Mouse (Mus musculus) bone marrow, adult 2 months (tissue): ENCODE data around the gene Slc35g1. TPM values are rescaled to one million over a fixed set of nuclear protein-coding genes. Genes with fewer than 3 reads are reported as not detected.

Experiments
- H3K27ac ChIP-seq: fragments of 200-500 bp; 2 replicates; pipeline ENCODE4 v1.5.1; 2012; ENCODE audit warnings: low read depth, mild to moderate bottlenecking, control low read depth, inconsistent platforms, low read length; ENCODE audit not compliant: control insufficient read depth, poor library complexity, insufficient read depth
- H3K4me1 ChIP-seq: fragments of 200-500 bp; 2 replicates; pipeline ENCODE4 v1.6.1; 2011; ENCODE audit warnings: low read length; ENCODE audit not compliant: control insufficient read depth, insufficient read depth
- H3K4me3 ChIP-seq: fragments of 200-500 bp; replicated peaks from 2 replicates; pipeline ENCODE3; 2011; ENCODE audit warnings: mild to moderate bottlenecking, low read depth, low read length, control low read depth; ENCODE audit not compliant: control insufficient read depth
- CTCF ChIP-seq: fragments of 200-500 bp; IDR thresholded peaks from 2 replicates; pipeline ENCODE4 v1.5.1; 2011; ENCODE audit warnings: low read length, control low read depth; ENCODE audit not compliant: control insufficient read depth, insufficient read depth
- POLR2A ChIP-seq: fragments of 200-500 bp; IDR thresholded peaks from 2 replicates; pipeline ENCODE4 v1.6.1; 2011; ENCODE audit warnings: low read depth, mild to moderate bottlenecking, control low read depth, low read length, borderline replicate concordance; ENCODE audit not compliant: control insufficient read depth
- WGBS: fragments of 180-500 bp; shearing (Covaris S2); methylation state at CpG from one replicate; pipeline ENCODE4 v1.1.7; 2018; 5-methylcytosine and 5-hydroxymethylcytosine counted together
- polyA plus RNA-seq: library from polyadenylated mRNA; stranded (reverse); fragments of >200 nt; gene quantifications from 2 replicates; pipeline ENCODE4 v1.2.4, GENCODE M21; 2011; ENCODE audit warnings: low replicate concordance; ENCODE audit not compliant: missing spikeins, insufficient read depth, insufficient read length

The Slc35g1 gene
- polyA plus RNA-seq, 1 experiment = 3.2 TPM

- Histone ChIP-seq H3K4me3 (no peak overlapping the region), H3K27ac (no peak overlapping the region), H3K4me1 (no peaks in the 10 kb centered on the region; the same call in 1 of the 2 replicates)
- WGBS = 62% methylated on average over 2 of the region's 2 CpGs
- TF ChIP-seq POLR2A = no peak
- TF ChIP-seq CTCF = no peak
These were observed 5.6 kb downstream of the Slc35g1 start for GRCm38 (mm10) chr19:38401416-38401815.

- no peak overlapping the region for H3K4me3 ChIP-seq
- H3K27ac ChIP-seq = no peak overlapping the region
- H3K4me1 ChIP-seq = no peaks in the 10 kb centered on the region
- TF ChIP-seq POLR2A (no peak), CTCF (no peak)
- 80% methylated on average over 10 of the region's 10 CpGs for WGBS
These were observed 14.7 kb downstream of the Slc35g1 start for GRCm38 (mm10) chr19:38410357-38411056.

- H3K4me3 ChIP-seq = no peak overlapping the region
- WGBS = 87% methylated on average over 6 of the region's 6 CpGs
- no peaks in the 10 kb centered on the region for H3K4me1 ChIP-seq
- no peak overlapping the region for H3K27ac ChIP-seq
- TF ChIP-seq POLR2A = no peak
- no peak for TF ChIP-seq CTCF
These were observed 18.1 kb downstream of the Slc35g1 start for GRCm38 (mm10) chr19:38413861-38414260.

- H3K27ac ChIP-seq = no peak overlapping the region
- TF ChIP-seq POLR2A (no peak), CTCF (no peak)
- 62% methylated on average over 4 of the region's 4 CpGs for WGBS
- H3K4me1 ChIP-seq = no peaks in the 10 kb centered on the region; the same call in 1 of the 2 replicates
- H3K4me3 ChIP-seq = no peak overlapping the region
These were observed 23.1 kb downstream of the Slc35g1 start for GRCm38 (mm10) chr19:38418819-38419423.

- WGBS = 68% methylated on average over 4 of the region's 4 CpGs
- TF ChIP-seq POLR2A (no peak), CTCF (no peak)
- H3K4me1 ChIP-seq = no peaks in the 10 kb centered on the region; the same call in 1 of the 2 replicates
- H3K27ac ChIP-seq = no peak overlapping the region
- no peak overlapping the region for H3K4me3 ChIP-seq
These were observed 25.0 kb downstream of the Slc35g1 start for GRCm38 (mm10) chr19:38420751-38421295.

GRCm38 (mm10) chr19:38421436-38421835 is 25.7 kb downstream of the Slc35g1 start:
- H3K4me1 ChIP-seq = no peaks in the 10 kb centered on the region; the same call in 1 of the 2 replicates
- 65% methylated on average over 7 of the region's 7 CpGs for WGBS
- H3K27ac ChIP-seq = no peak overlapping the region
- no peak for TF ChIP-seq CTCF
- TF ChIP-seq POLR2A = no peak
- H3K4me3 ChIP-seq = no peak overlapping the region

- H3K4me1 ChIP-seq = no peaks in the 10 kb centered on the region; the same call in 1 of the 2 replicates
- H3K4me3 ChIP-seq = no peak overlapping the region
- no peak for TF ChIP-seq CTCF
- no peak for TF ChIP-seq POLR2A
- no peak overlapping the region for H3K27ac ChIP-seq
- WGBS = 57% methylated on average over 6 of the region's 6 CpGs
These were observed 27.1 kb downstream of the Slc35g1 start for GRCm38 (mm10) chr19:38422926-38423325.

GRCm38 (mm10) chr19:38423884-38424283 is 28.1 kb downstream of the Slc35g1 start:
- Histone ChIP-seq H3K4me1 (no peaks in the 10 kb centered on the region; the same call in 1 of the 2 replicates), H3K27ac (no peak overlapping the region), H3K4me3 (no peak overlapping the region)
- WGBS = 36% methylated on average over 7 of the region's 7 CpGs
- TF ChIP-seq POLR2A (no peak), CTCF (no peak)

- 85% methylated on average over 7 of the region's 7 CpGs for WGBS
- H3K27ac ChIP-seq = no peak overlapping the region
- no peak overlapping the region for H3K4me3 ChIP-seq
- no peaks in the 10 kb centered on the region; the same call in 1 of the 2 replicates for H3K4me1 ChIP-seq
- no peak for TF ChIP-seq POLR2A
These were observed 28.8 kb downstream of the Slc35g1 start for GRCm38 (mm10) chr19:38424581-38424980.
